Mouse (Mus musculus) CH12.LX (cell line): ENCODE data around the gene Olfr839-ps1.

Experiments used
- BHLHE40 ChIP-seq: IDR thresholded peaks from 2 replicates; pipeline ENCODE4 v1.6.1; 2011; ENCODE audit warnings: mild to moderate bottlenecking, low read depth, low read length, improper control_type of control experiment
- CHD2 ChIP-seq: IDR thresholded peaks from 2 replicates; pipeline ENCODE4 v1.6.1; 2011; ENCODE audit warnings: low read length, improper control_type of control experiment
- CTCF ChIP-seq, 2 experiments: IDR thresholded peaks in 1 of 2; conservative IDR thresholded peaks in 1 of 2; 2 replicates each; pipeline ENCODE4 v1.5.1; 2011 to 2012; ENCODE audit warnings: low read depth in 2 of 2, low read length in 2 of 2, improper control_type of control experiment in 1 of 2, inconsistent platforms in 1 of 2, mild to moderate bottlenecking in 1 of 2, moderate library complexity in 1 of 2
- ELF1 ChIP-seq: IDR thresholded peaks from 2 replicates; pipeline ENCODE4 v1.6.1; 2014; ENCODE audit warnings: low read depth, mild to moderate bottlenecking, inconsistent platforms, low read length, improper control_type of control experiment
- EP300 ChIP-seq: IDR thresholded peaks from 2 replicates; pipeline ENCODE4 v1.6.1; 2011; ENCODE audit warnings: low read length, improper control_type of control experiment
- HCFC1 ChIP-seq: IDR thresholded peaks from 2 replicates; pipeline ENCODE4 v1.6.1; 2012; ENCODE audit warnings: low read depth, mild to moderate bottlenecking, inconsistent platforms, low read length, improper control_type of control experiment
- IRF4 ChIP-seq: IDR thresholded peaks from 2 replicates; pipeline ENCODE4 v1.6.1; 2014; ENCODE audit warnings: low read depth, mild to moderate bottlenecking, inconsistent platforms, low read length, improper control_type of control experiment
- JUN ChIP-seq: IDR thresholded peaks from 2 replicates; pipeline ENCODE4 v1.6.1; 2011; ENCODE audit warnings: low read depth, mild to moderate bottlenecking, low read length, improper control_type of control experiment, moderate library complexity; ENCODE audit not compliant: insufficient read depth
- JUND ChIP-seq: conservative IDR thresholded peaks from 2 replicates; pipeline ENCODE4 v1.6.1; 2011; ENCODE audit warnings: low read depth, low read length, improper control_type of control experiment
- KAT2A ChIP-seq: IDR thresholded peaks from 2 replicates; pipeline ENCODE4 v1.6.1; 2012; ENCODE audit warnings: low read length, improper control_type of control experiment, inconsistent platforms; ENCODE audit not compliant: insufficient replicate concordance
- MYC ChIP-seq: IDR thresholded peaks from 2 replicates; pipeline ENCODE4 v1.6.1; 2011; ENCODE audit warnings: low read depth, mild to moderate bottlenecking, improper control_type of control experiment, low read length
- SIN3A ChIP-seq: IDR thresholded peaks from 2 replicates; pipeline ENCODE4 v1.6.1; 2012; ENCODE audit warnings: low read length, improper control_type of control experiment, inconsistent platforms
- USF1 ChIP-seq: IDR thresholded peaks from 2 replicates; pipeline ENCODE4 v1.6.1; 2014; ENCODE audit warnings: low read depth, mild to moderate bottlenecking, inconsistent platforms, low read length, improper control_type of control experiment
- ZNF384 ChIP-seq: IDR thresholded peaks from 2 replicates; pipeline ENCODE4 v1.6.1; 2012; ENCODE audit warnings: low read depth, low read length, improper control_type of control experiment, inconsistent platforms

GRCm38 (mm10) chr9:19120082-19120481 lies 57.0 kb downstream of the Olfr839-ps1 start, which contains the start of gene Olfr836:
- TF ChIP-seq CTCF (conservative IDR thresholded peaks at IDR 0.05 in 1 of 2, IDR thresholded peaks at IDR 0.05 in 1 of 2; ENCODE audit: low read depth in 2 of 2, low read length in 2 of 2) = no peak
- TF ChIP-seq MYC = no peak
- TF ChIP-seq BHLHE40 = no peak
- no peak for TF ChIP-seq HCFC1
- TF ChIP-seq JUN = no peak
- no peak for TF ChIP-seq EP300
- no peak for TF ChIP-seq ELF1
- no peak for TF ChIP-seq ZNF384
- no peak for TF ChIP-seq KAT2A
- no peak for TF ChIP-seq IRF4
- TF ChIP-seq USF1 = no peak
- no peak for TF ChIP-seq SIN3A
- no peak for TF ChIP-seq JUND
- TF ChIP-seq CHD2 = no peak
